Mouse (Mus musculus) CD4-positive, CD25-positive, alpha-beta regulatory T cell, adult 2 months (primary cell): ENCODE measurements around the gene Zmynd15.

Source experiments
- DNase-seq: peaks from one replicate; pipeline ENCODE4 v3.0.0-alpha.2; 2012; ENCODE audit warnings: low read depth, low spot score

The Zmynd15 gene

GRCm38 (mm10) chr11:70504970-70505369 lies 45.7 kb downstream of the Zmynd15 start, which contains the start of gene Tm4sf5:
Tm4sf5 (plus strand) TSS chr11:70505244.
- DNase-seq: no peak

GRCm38 (mm10) chr11:70506385-70506784 lies 47.2 kb downstream of the Zmynd15 start:
- peak; percentile 86 for DNase-seq

- DNase-seq: no peak
These were observed 47.8 kb downstream of the Zmynd15 start for GRCm38 (mm10) chr11:70506962-70507515.

- DNase-seq: peak; percentile 89
These were observed 50.7 kb downstream of the Zmynd15 start for GRCm38 (mm10) chr11:70509753-70510564.

GRCm38 (mm10) chr11:70511242-70511641 lies 52.0 kb downstream of the Zmynd15 start:
- DNase-seq: no peak

GRCm38 (mm10) chr11:70511825-70512224 lies 52.6 kb downstream of the Zmynd15 start:
- DNase-seq: no peak

GRCm38 (mm10) chr11:70512709-70513342 lies 53.6 kb downstream of the Zmynd15 start:
- peak; percentile 64 for DNase-seq

GRCm38 (mm10) chr11:70513520-70513919 lies 54.3 kb downstream of the Zmynd15 start:
- DNase-seq: no peak

- DNase-seq: no peak
These were observed 55.1 kb downstream of the Zmynd15 start, which contains the start of gene Vmo1 for GRCm38 (mm10) chr11:70514288-70514687. Vmo1 (minus strand) TSS chr11:70514616.
